Mouse (Mus musculus) adrenal gland, postnatal 14 days (tissue): ENCODE data around the gene Tgfbr2. TPM values are rescaled to one million over a fixed set of nuclear protein-coding genes. Genes with fewer than 3 reads are reported as not detected.

ENCODE experiments used
- DNase-seq: peaks from one replicate; pipeline ENCODE4 v3.0.0; 2021; ENCODE audit warnings: mixed read lengths
- total RNA-seq: library from RNA; stranded (reverse); gene quantifications from 2 replicates; pipeline ENCODE4 v1.2.3, GENCODE M21; 2021

Tgfbr2 gene
- total RNA-seq, 1 experiment from 2014 or later, result 62.4 TPM

- no peak for DNase-seq
Measured at GRCm38 (mm10) chr9:116193889-116194450, 18.8 kb upstream of the Tgfbr2 start.

- no peak for DNase-seq
Measured at GRCm38 (mm10) chr9:116193535-116193881, 18.3 kb upstream of the Tgfbr2 start.

GRCm38 (mm10) chr9:116192826-116193534 lies 17.8 kb upstream of the Tgfbr2 start:
- no peak for DNase-seq

- DNase-seq, result no peak
Measured at GRCm38 (mm10) chr9:116192253-116192652, 17.1 kb upstream of the Tgfbr2 start.

GRCm38 (mm10) chr9:116189831-116190230 lies 14.7 kb upstream of the Tgfbr2 start:
- DNase-seq, result no peak

- no peak for DNase-seq
Measured at GRCm38 (mm10) chr9:116188952-116189666, 13.9 kb upstream of the Tgfbr2 start.

- no peak for DNase-seq
Measured at GRCm38 (mm10) chr9:116187181-116187731, 12.1 kb upstream of the Tgfbr2 start.

- DNase-seq, result no peak
Measured at GRCm38 (mm10) chr9:116184903-116185302, 9.7 kb upstream of the Tgfbr2 start.

GRCm38 (mm10) chr9:116183035-116183434 lies 7.9 kb upstream of the Tgfbr2 start:
- DNase-seq, result peak; percentile 50

- DNase-seq, result no peak
Measured at GRCm38 (mm10) chr9:116181608-116182007, 6.4 kb upstream of the Tgfbr2 start.

GRCm38 (mm10) chr9:116178151-116178550 lies 3.0 kb upstream of the Tgfbr2 start:
- peak; percentile 33 for DNase-seq

- DNase-seq, result no peak
Measured at GRCm38 (mm10) chr9:116177108-116177507, 1.9 kb upstream of the Tgfbr2 start.

GRCm38 (mm10) chr9:116175488-116176115 lies 442 bp upstream of the Tgfbr2 start:
- DNase-seq, result peak; percentile 69

GRCm38 (mm10) chr9:116173473-116174170 lies 1.5 kb downstream of the Tgfbr2 start:
- DNase-seq, result no peak

GRCm38 (mm10) chr9:116173059-116173458 lies 2.1 kb downstream of the Tgfbr2 start:
- no peak for DNase-seq

- DNase-seq, result no peak
Measured at GRCm38 (mm10) chr9:116169067-116169466, 6.1 kb downstream of the Tgfbr2 start.

GRCm38 (mm10) chr9:116167304-116167880 lies 7.8 kb downstream of the Tgfbr2 start:
- DNase-seq, result no peak

GRCm38 (mm10) chr9:116166363-116166762 lies 8.8 kb downstream of the Tgfbr2 start:
- DNase-seq, result no peak

- DNase-seq, result no peak
Measured at GRCm38 (mm10) chr9:116163883-116164282, 11.3 kb downstream of the Tgfbr2 start.

GRCm38 (mm10) chr9:116162866-116163374 lies 12.2 kb downstream of the Tgfbr2 start:
- DNase-seq, result no peak

GRCm38 (mm10) chr9:116160860-116161259 lies 14.3 kb downstream of the Tgfbr2 start:
- DNase-seq, result no peak
